Mouse (Mus musculus) mammary gland, adult 2 months (tissue): ENCODE data around the gene Nlrp4f. TPM values are rescaled to one million over a fixed set of nuclear protein-coding genes. Genes with fewer than 3 reads are reported as not detected.

Experiments used
- polyA plus RNA-seq: library from polyadenylated mRNA; depleted of rRNA; stranded (reverse); fragments of >200 nt; gene quantifications from 2 replicates; pipeline ENCODE4 v1.2.3, GENCODE M21; 2012; ENCODE audit warnings: low replicate concordance; rRNA removed

Gene Nlrp4f
- not detected in 2 replicates for polyA plus RNA-seq

DNA sequence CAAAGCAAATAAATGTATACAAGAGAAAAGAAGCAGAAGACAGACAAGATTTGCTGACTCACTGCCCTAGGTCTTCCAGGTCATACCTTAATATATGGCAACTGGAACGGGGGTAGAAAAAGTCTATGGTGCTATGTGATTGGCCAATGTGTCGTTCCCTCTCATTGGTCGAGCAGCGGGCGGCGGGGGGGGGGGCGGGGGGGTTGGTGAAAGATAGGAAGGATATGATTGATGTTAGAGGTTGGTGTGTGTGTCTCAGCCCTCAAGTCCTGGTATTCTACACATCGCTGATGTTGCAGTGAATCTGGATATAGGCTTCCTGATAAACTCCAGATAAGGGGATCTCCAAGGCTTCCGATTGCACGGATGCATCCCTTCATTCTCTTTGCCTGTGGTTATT is at the start of gene Nlrp4f:
Gene Nlrp4f (minus strand): TSS at position 101 of the 400 bp plus-strand sequence.

GRCm38 (mm10) chr13:65149940-65150339 is 55.8 kb downstream of the Nlrp4f start, which contains the start of gene Olfr466:
Gene Olfr466 (plus strand): TSS chr13:65150240.

DNA sequence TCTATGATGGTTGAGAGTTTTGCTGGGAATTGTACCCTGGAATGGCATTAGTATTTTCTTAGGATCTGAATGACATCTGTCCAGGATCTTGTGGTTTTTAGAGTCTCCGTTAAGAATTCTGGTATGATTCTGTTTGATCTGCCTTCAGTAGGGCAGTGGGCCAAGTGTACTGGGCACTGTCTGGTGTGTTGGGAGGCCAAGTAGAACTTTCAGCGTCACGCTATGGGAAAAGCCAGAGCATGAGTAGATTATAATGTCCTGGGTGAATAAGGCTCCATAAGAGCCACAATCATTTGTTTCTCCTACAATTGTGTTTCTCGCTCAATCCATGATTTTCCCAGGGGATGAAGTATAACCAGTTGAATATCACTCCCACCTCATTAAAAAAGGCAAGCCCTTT is 68.0 kb downstream of the Nlrp4f start, which contains the start of gene Olfr465-ps1:
Gene Olfr465-ps1 (plus strand): TSS at position 301 of the 400 bp plus-strand sequence.

Other genes starting within 250 kb of the Nlrp4f start
- gene Spata31d1c, start 172.9 kb downstream of the Nlrp4f start, polyA plus RNA-seq, result 0.03 TPM in 1 of 2 replicates, not detected in the other
- not detected in 2 replicates for gene Prss47, start 153.2 kb downstream of the Nlrp4f start, polyA plus RNA-seq
- gene Mfsd14b, start 93.0 kb downstream of the Nlrp4f start, polyA plus RNA-seq, result 18.7 and 19.9 TPM in 2 replicates
- not detected in 2 replicates for gene Olfr465-ps1, start 67.9 kb downstream of the Nlrp4f start, polyA plus RNA-seq
- gene Olfr466, start 55.7 kb downstream of the Nlrp4f start, polyA plus RNA-seq, result not detected in 2 replicates
- not detected in 2 replicates for gene Gm10775, start 53.6 kb upstream of the Nlrp4f start, polyA plus RNA-seq
- gene Zfp369, start 72.8 kb upstream of the Nlrp4f start, polyA plus RNA-seq, result 17.0 and 24.9 TPM in 2 replicates